Mouse (Mus musculus) heart, embryonic 12.5 days (tissue): Measurements from ENCODE around the gene Neurod4. TPM values are rescaled to one million over a fixed set of nuclear protein-coding genes. Genes with fewer than 3 reads are reported as not detected.
"Not testable (repeated sequence)": the region's sequence is repeated elsewhere in the genome, so short reads cannot be mapped to it uniquely, and the experiment has no call there.

Experiments used
- ATAC-seq: fragments of 200-750 bp; cut with Nextera tagmentation; 2 replicates; pipeline ENCODE4 v1.8.0; 2017; ENCODE audit warnings: moderate TSS enrichment, moderate library complexity; ENCODE audit not compliant: insufficient number of reproducible peaks, low FRiP score
- H3K27ac ChIP-seq: fragments of 300-500 bp; sonication (generic); 2 replicates; pipeline ENCODE4 v1.5.1; 2016; ENCODE audit warnings: mild to moderate bottlenecking, moderate library complexity; ENCODE audit not compliant: poor library complexity, severe bottlenecking
- H3K27me3 ChIP-seq: fragments of 300-500 bp; sonication (generic); replicated peaks from 2 replicates; pipeline ENCODE4 v1.6.1; 2016; ENCODE audit warnings: mild to moderate bottlenecking, moderate library complexity
- H3K36me3 ChIP-seq: fragments of 300-500 bp; sonication (generic); 2 replicates; pipeline ENCODE4 v1.6.1; 2016; ENCODE audit warnings: mild to moderate bottlenecking, moderate library complexity
- H3K4me1 ChIP-seq: fragments of 300-500 bp; sonication (generic); replicated peaks from 2 replicates; pipeline ENCODE4 v1.6.1; 2016; ENCODE audit warnings: mild to moderate bottlenecking
- H3K4me2 ChIP-seq: fragments of 300-500 bp; sonication (generic); 2 replicates; pipeline ENCODE4 v1.6.1; 2016; ENCODE audit warnings: mild to moderate bottlenecking, moderate library complexity
- H3K4me3 ChIP-seq: fragments of 300-500 bp; sonication (generic); 2 replicates; pipeline ENCODE4 v1.5.1; 2016; ENCODE audit warnings: mild to moderate bottlenecking
- H3K9ac ChIP-seq: fragments of 300-500 bp; sonication (generic); 2 replicates; pipeline ENCODE4 v1.6.1; 2016; ENCODE audit warnings: mild to moderate bottlenecking, moderate library complexity
- H3K9me3 ChIP-seq: fragments of 300-500 bp; sonication (generic); replicated peaks from 2 replicates; pipeline ENCODE4 v1.6.1; 2016; ENCODE audit warnings: mild to moderate bottlenecking, moderate library complexity
- WGBS: fragments of 180-500 bp; shearing (Covaris S2); methylation state at CpG from one replicate; pipeline ENCODE4 v1.1.7; 2016; 5-methylcytosine and 5-hydroxymethylcytosine counted together
- polyA plus RNA-seq: library from polyadenylated mRNA; unstranded; fragments of >200 nt; fragmentation: Nextera tagmentation; extraction: Ambion mirVana; gene quantifications from 2 replicates; pipeline ENCODE4 v1.2.1, GENCODE M21; 2016

The Neurod4 gene
- polyA plus RNA-seq, 1 experiment from 2014 or later: 0.08 TPM

- not testable (repeated sequence) for H3K4me3 ChIP-seq, H3K9ac ChIP-seq, H3K4me2 ChIP-seq, H3K36me3 ChIP-seq, H3K9me3 ChIP-seq, ATAC-seq, H3K4me1 ChIP-seq, H3K27me3 ChIP-seq, H3K27ac ChIP-seq
- 15% methylated on average over 4 of the region's 4 CpGs for WGBS
These were observed 18.7 kb upstream of the Neurod4 start for GRCm38 (mm10) chr10:130298748-130299147.

- WGBS: 21% methylated on average over 3 of the region's 3 CpGs
- H3K27me3 ChIP-seq: no peaks in the 10 kb centered on the region
- ATAC-seq: no peak
These were observed 13.8 kb upstream of the Neurod4 start for GRCm38 (mm10) chr10:130293741-130294408.

DNA sequence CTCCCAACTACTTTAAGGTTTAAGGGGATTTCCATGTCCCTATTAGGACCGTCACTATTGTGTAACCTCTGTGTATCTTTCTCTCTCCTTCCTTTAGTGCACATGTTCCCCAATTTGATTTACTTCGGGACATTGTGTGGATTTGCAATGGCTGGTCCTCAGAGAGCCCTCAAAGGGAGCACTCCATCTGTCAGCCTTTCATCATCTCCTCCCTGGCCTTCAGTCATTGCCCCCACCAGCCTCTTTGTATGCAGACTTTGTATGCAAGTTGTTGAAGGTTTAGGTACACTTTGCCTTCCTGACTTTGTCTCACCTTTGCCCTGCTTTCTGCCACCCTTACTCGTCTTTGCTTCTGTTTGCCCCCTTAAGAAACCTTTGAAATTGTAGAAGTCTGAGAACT lies 8.0 kb upstream of the Neurod4 start:
- H3K4me1 ChIP-seq: no peaks in the 10 kb centered on the region
- H3K9ac ChIP-seq: no peak overlapping the region
- H3K36me3 ChIP-seq: no peaks in the 10 kb centered on the region
- no peaks in the 10 kb centered on the region for H3K27me3 ChIP-seq
- no peak overlapping the region for H3K27ac ChIP-seq
- 59% methylated on average over 3 of the region's 3 CpGs for WGBS
- H3K4me3 ChIP-seq: no peak overlapping the region
- H3K9me3 ChIP-seq: no peaks in the 10 kb centered on the region
- ATAC-seq: no peak
- no peak overlapping the region for H3K4me2 ChIP-seq

More at GRCm38 (mm10) chr10:130293741-130294408, 13.8 kb upstream of the Neurod4 start:
- H3K27ac ChIP-seq: no peak overlapping the region
- H3K4me3 ChIP-seq: no peak overlapping the region
- no peak overlapping the region for H3K4me2 ChIP-seq
- H3K36me3 ChIP-seq: no peaks in the 10 kb centered on the region
- no peaks in the 10 kb centered on the region for H3K9me3 ChIP-seq
- H3K4me1 ChIP-seq: no peaks in the 10 kb centered on the region
- H3K9ac ChIP-seq: no peak overlapping the region

GRCm38 (mm10) chr10:130287201-130287600 lies 7.2 kb upstream of the Neurod4 start:
- no peak overlapping the region for H3K4me2 ChIP-seq
- H3K27me3 ChIP-seq: no peaks in the 10 kb centered on the region
- no peak overlapping the region for H3K4me3 ChIP-seq
- no peaks in the 10 kb centered on the region for H3K4me1 ChIP-seq
- ATAC-seq: no peak
- H3K9ac ChIP-seq: no peak overlapping the region
- WGBS: 73% methylated on average over 1 of the region's 1 CpGs
- H3K9me3 ChIP-seq: no peaks in the 10 kb centered on the region
- H3K36me3 ChIP-seq: no peaks in the 10 kb centered on the region
- no peak overlapping the region for H3K27ac ChIP-seq

DNA sequence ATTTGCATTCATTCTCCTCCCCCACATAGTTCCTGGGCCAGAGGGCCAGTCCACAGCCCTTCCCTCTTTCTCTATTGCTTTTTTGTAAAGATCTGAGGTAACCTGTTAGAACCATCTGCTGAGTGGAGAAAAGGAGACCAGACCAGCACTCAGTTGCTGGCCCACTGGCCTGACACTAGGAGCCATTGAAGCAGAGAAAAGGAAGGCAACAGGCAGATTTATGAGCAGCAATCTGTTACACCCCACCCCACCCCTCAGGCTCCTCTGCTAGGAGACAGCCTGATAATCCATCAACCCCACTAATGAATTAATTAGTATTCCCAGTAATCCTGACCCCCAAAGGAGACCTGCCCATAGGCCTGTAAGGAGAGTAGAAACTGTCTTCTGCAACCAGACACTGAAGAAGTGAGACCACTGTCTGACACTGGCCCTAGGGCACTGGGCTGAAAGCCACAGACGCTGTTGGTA lies 2.0 kb upstream of the Neurod4 start:
- no peak overlapping the region for H3K9ac ChIP-seq
- no peak overlapping the region for H3K4me2 ChIP-seq
- H3K27me3 ChIP-seq: no peaks in the 10 kb centered on the region
- 35% methylated on average over 1 of the region's 1 CpGs for WGBS
- no peaks in the 10 kb centered on the region for H3K4me1 ChIP-seq
- ATAC-seq: no peak
- no peak overlapping the region for H3K4me3 ChIP-seq
- no peaks in the 10 kb centered on the region for H3K36me3 ChIP-seq
- no peaks in the 10 kb centered on the region for H3K9me3 ChIP-seq
- no peak overlapping the region for H3K27ac ChIP-seq

DNA sequence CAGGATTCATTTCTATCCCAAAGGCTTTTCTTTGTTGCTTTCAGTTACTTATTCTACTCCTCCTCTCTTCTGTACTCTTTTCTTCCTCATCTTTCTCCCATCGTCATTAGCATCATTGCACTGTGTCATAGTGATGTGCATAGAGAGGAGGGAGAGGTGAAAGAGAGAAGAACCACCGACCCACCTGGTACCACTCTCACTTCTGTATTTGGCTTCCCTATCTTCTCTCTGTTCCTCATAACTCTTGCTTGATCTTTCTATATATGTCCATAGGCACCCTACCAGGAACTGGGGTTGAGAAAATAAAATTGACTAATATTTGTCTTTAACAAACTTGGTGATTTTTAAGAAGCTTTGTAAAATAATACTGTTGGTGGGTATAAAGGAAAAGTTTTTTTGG lies 3.5 kb downstream of the Neurod4 start:
- Histone ChIP-seq H3K4me2 (no peak overlapping the region), H3K9me3 (no peaks in the 10 kb centered on the region), H3K27me3 (no peaks in the 10 kb centered on the region), H3K4me1 (no peaks in the 10 kb centered on the region), H3K27ac (no peak overlapping the region), H3K4me3 (no peak overlapping the region), H3K9ac (no peak overlapping the region), H3K36me3 (no peaks in the 10 kb centered on the region)
- ATAC-seq: no peak
- WGBS: 50% methylated on average over 2 of the region's 2 CpGs

DNA sequence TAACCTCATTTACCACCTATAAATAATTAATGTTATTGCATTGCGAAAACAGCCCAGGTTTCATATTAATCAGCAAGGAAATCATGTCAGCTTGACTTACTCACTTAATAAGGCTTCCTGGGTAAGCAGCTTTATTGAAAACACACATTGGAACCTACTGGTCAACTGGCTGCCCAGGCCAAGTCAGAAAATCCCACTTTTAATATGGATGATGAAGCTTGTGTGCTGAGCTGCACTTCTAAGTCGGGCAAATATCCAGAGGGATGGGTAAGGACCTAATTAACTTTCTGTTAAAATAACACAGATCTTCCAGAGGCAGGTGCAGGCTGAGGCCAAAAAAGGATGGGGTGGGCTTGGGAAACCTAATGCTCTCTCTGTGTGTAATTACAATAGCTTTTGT lies 4.3 kb downstream of the Neurod4 start:
- no peak for ATAC-seq
- Histone ChIP-seq H3K4me2 (no peak overlapping the region), H3K36me3 (no peaks in the 10 kb centered on the region), H3K27ac (no peak overlapping the region), H3K4me1 (no peaks in the 10 kb centered on the region), H3K9me3 (no peaks in the 10 kb centered on the region), H3K27me3 (no peaks in the 10 kb centered on the region), H3K4me3 (no peak overlapping the region), H3K9ac (no peak overlapping the region)
- 63% methylated on average over 2 of the region's 2 CpGs for WGBS

DNA sequence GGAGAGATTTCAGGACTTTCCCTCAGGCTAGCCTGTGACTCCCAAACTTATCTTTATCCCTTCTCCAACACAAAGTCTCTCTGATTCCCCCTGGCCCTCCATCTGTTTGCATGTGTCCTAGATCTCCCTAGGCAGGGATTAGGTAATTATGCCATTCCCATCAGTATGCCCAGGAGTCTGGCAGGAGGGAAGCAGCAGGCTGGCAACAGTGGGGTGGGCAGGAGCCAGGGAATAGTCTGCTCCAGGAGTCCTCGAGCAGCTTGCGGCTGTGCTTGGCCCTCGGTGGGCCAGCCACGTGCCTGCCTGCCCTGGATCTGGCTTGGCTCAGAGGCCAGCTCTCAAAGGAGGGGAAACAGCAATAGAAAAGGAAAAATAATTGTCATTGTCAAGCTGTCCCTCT lies 16.8 kb downstream of the Neurod4 start:
- H3K27ac ChIP-seq: no peak overlapping the region
- H3K36me3 ChIP-seq: no peaks in the 10 kb centered on the region
- no peaks in the 10 kb centered on the region for H3K9me3 ChIP-seq
- no peak overlapping the region for H3K9ac ChIP-seq
- no peaks in the 10 kb centered on the region for H3K4me1 ChIP-seq
- H3K27me3 ChIP-seq: no peaks in the 10 kb centered on the region
- no peak overlapping the region for H3K4me3 ChIP-seq
- no peak overlapping the region for H3K4me2 ChIP-seq
- ATAC-seq: no peak
- WGBS: 54% methylated on average over 4 of the region's 4 CpGs

- Histone ChIP-seq H3K9me3 (no peaks in the 10 kb centered on the region), H3K36me3 (no peaks in the 10 kb centered on the region), H3K27ac (no peak overlapping the region), H3K4me2 (no peak overlapping the region), H3K9ac (no peak overlapping the region), H3K4me1 (no peaks in the 10 kb centered on the region), H3K4me3 (no peak overlapping the region), H3K27me3 (no peaks in the 10 kb centered on the region)
- WGBS: 76% methylated on average over 1 of the region's 1 CpGs
- ATAC-seq: no peak
These were observed 20.6 kb downstream of the Neurod4 start for GRCm38 (mm10) chr10:130259483-130259882.

DNA sequence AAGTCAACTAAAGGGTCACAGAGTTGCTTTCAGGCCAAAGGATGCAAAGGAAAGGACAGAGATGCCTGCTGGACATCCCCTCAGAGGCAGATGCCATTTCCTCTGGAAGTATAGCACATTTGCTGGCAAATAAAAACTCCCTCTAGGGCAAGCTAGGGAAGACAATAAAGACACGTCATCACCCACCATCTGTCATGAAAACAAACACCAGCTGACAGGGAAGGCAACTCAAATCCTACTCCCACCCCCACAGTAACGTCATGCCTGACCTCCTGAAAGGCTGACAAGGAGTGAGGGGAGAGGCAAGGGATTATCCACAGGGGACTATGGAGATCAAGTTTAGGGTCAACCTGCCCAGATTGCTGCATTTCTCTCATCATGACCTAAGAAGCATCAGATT lies 35.8 kb downstream of the Neurod4 start:
- H3K4me2 ChIP-seq: no peak overlapping the region
- 11% methylated on average over 2 of the region's 2 CpGs for WGBS
- no peak for ATAC-seq

DNA sequence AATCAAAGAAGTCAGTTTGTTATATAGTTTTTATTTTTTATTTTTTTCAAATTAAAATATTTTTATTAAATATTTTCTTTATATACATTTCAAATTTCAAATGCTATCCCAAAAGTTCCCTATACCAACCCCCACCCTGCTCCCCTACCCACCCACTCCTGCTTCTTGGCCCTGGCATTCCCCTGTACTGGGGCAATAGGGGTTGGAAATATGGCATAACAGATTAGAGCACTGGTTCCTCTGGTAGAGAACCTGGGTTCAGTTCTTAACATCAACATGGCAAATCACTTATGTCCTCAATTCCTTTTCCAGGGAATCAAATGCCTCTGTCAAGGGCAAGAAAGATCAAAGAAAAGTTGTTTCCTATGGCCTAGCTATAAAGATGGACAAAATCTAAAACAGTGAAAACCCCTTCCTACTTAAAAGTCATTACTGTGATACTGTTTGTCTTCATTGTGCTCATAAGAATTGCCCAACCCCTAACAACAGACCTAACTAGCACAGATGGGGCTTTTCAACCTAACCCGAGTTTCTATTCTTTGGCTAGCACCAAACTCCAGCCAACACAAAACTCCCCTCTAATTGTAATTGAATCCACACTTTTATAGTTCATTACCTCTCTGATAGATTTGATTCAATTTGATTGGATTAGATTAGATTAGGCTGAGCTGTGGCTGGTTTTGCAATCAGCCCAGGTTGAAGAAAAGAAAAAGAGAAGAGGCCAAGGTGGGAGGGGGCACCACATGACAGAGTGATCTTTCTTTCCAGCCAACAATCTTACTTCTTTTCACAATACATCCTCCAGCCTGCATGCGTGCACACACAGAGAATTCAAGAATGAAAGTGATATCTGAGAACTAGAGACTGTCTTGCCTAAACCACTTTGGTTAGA lies 41.5 kb downstream of the Neurod4 start:
- no peak overlapping the region for H3K9ac ChIP-seq
- no peaks in the 10 kb centered on the region for H3K36me3 ChIP-seq
- no peak for ATAC-seq
- no peaks in the 10 kb centered on the region for H3K27me3 ChIP-seq
- no peaks in the 10 kb centered on the region for H3K4me1 ChIP-seq
- H3K4me2 ChIP-seq: no peak overlapping the region
- H3K27ac ChIP-seq: no peak overlapping the region
- H3K9me3 ChIP-seq: no peaks in the 10 kb centered on the region
- 62% methylated on average over 2 of the region's 2 CpGs for WGBS
- no peak overlapping the region for H3K4me3 ChIP-seq

More for the DNA sequence above, 35.8 kb downstream of the Neurod4 start:
- H3K27ac ChIP-seq: no peak overlapping the region
- no peak overlapping the region for H3K4me3 ChIP-seq
- H3K4me1 ChIP-seq: no peaks in the 10 kb centered on the region
- no peaks in the 10 kb centered on the region for H3K27me3 ChIP-seq
- no peak overlapping the region for H3K9ac ChIP-seq
- H3K9me3 ChIP-seq: no peaks in the 10 kb centered on the region
- H3K36me3 ChIP-seq: no peaks in the 10 kb centered on the region
